Mouse (Mus musculus) myocyte (in vitro differentiated cells): ENCODE measurements around the gene Ncor1. TPM values are rescaled to one million over a fixed set of nuclear protein-coding genes. Genes with fewer than 3 reads are reported as not detected.
"Not testable (repeated sequence)": the region's sequence is repeated elsewhere in the genome, so short reads cannot be mapped to it uniquely, and the experiment has no call there.

ENCODE experiments used
- H3K27me3 ChIP-seq: one replicate; pipeline ENCODE4 v1.6.1; 2011; ENCODE audit not compliant: control insufficient read depth, insufficient read depth, insufficient read length
- H3K36me3 ChIP-seq: one replicate; pipeline ENCODE4 v1.6.1; 2011; ENCODE audit not compliant: control insufficient read depth, insufficient read depth
- H3K4me2 ChIP-seq: one replicate; pipeline ENCODE4 v1.6.1; 2011; ENCODE audit warnings: low read depth, control low read depth
- H3K4me3 ChIP-seq: one replicate; pipeline ENCODE4 v1.5.1; 2011; ENCODE audit warnings: mild to moderate bottlenecking, control low read depth, moderate library complexity
- H3K79me2 ChIP-seq: one replicate; pipeline ENCODE4 v1.6.1; 2011; ENCODE audit not compliant: control insufficient read depth, insufficient read depth
- H3ac ChIP-seq: one replicate; pipeline ENCODE4 v1.6.1; 2011; ENCODE audit not compliant: control insufficient read depth, insufficient read length
- CEBPB ChIP-seq: IDR thresholded peaks from 2 replicates; pipeline ENCODE4 v1.6.1; 2011; ENCODE audit warnings: mild to moderate bottlenecking, moderate library complexity; ENCODE audit not compliant: poor library complexity, insufficient read depth, severe bottlenecking
- E2F4 ChIP-seq: IDR thresholded peaks from one replicate; pipeline ENCODE4 v1.6.1; 2011; ENCODE audit warnings: mild to moderate bottlenecking, control low read depth, moderate library complexity; ENCODE audit not compliant: insufficient read depth
- MAX ChIP-seq: IDR thresholded peaks from one replicate; pipeline ENCODE4 v1.6.1; 2011; ENCODE audit warnings: low read depth, mild to moderate bottlenecking, control low read depth
- MYOD1 ChIP-seq, 3 experiments: IDR thresholded peaks; one replicate each; pipeline ENCODE4 v1.6.1; 2011; ENCODE audit warnings: control low read depth in 2 of 3, low read depth in 2 of 3, mild to moderate bottlenecking in 2 of 3, moderate library complexity in 1 of 3; ENCODE audit not compliant: insufficient read length in 2 of 3, control insufficient read depth in 1 of 3
- MYOG ChIP-seq, 3 experiments: IDR thresholded peaks; one replicate each; pipeline ENCODE4 v1.6.1; 2011; ENCODE audit warnings: control low read depth in 2 of 3, low read depth in 2 of 3, mild to moderate bottlenecking in 2 of 3; ENCODE audit not compliant: insufficient read length in 2 of 3, control insufficient read depth in 1 of 3, insufficient read depth in 1 of 3
- POLR2A ChIP-seq: IDR thresholded peaks from one replicate; pipeline ENCODE4 v1.6.1; 2011; ENCODE audit warnings: low read depth, mild to moderate bottlenecking, control low read depth, moderate library complexity; ENCODE audit not compliant: insufficient read length
- POLR2AphosphoS2 ChIP-seq: IDR thresholded peaks from one replicate; pipeline ENCODE4 v1.6.1; 2011; ENCODE audit warnings: low read depth, control low read depth; ENCODE audit not compliant: insufficient read length
- REST ChIP-seq: IDR thresholded peaks from one replicate; pipeline ENCODE4 v1.6.1; 2011; ENCODE audit warnings: mild to moderate bottlenecking, control low read depth, moderate library complexity; ENCODE audit not compliant: insufficient read depth, insufficient read length
- SRF ChIP-seq: IDR thresholded peaks from one replicate; pipeline ENCODE4 v1.6.1; 2011; ENCODE audit warnings: low read depth; ENCODE audit not compliant: control insufficient read depth, insufficient read length
- TCF12 ChIP-seq: IDR thresholded peaks from one replicate; pipeline ENCODE4 v1.6.1; 2011; ENCODE audit warnings: mild to moderate bottlenecking, control low read depth; ENCODE audit not compliant: poor library complexity, insufficient read depth, severe bottlenecking
- TCF3 ChIP-seq: IDR thresholded peaks from one replicate; pipeline ENCODE4 v1.6.1; 2011; ENCODE audit warnings: low read depth, control low read depth; ENCODE audit not compliant: insufficient read length
- USF1 ChIP-seq: IDR thresholded peaks from one replicate; pipeline ENCODE4 v1.6.1; 2011; ENCODE audit warnings: low read depth, mild to moderate bottlenecking, control low read depth, moderate library complexity
- polyA plus RNA-seq: library from polyadenylated mRNA; unstranded; fragments of >200 nt; fragmentation: generic; extraction: Trizol; gene quantifications from one replicate; pipeline ENCODE4 v1.2.1, GENCODE M21; 2012; ENCODE audit warnings: missing spikeins

The Ncor1 gene
- polyA plus RNA-seq, 1 experiment = 41.0 TPM

DNA sequence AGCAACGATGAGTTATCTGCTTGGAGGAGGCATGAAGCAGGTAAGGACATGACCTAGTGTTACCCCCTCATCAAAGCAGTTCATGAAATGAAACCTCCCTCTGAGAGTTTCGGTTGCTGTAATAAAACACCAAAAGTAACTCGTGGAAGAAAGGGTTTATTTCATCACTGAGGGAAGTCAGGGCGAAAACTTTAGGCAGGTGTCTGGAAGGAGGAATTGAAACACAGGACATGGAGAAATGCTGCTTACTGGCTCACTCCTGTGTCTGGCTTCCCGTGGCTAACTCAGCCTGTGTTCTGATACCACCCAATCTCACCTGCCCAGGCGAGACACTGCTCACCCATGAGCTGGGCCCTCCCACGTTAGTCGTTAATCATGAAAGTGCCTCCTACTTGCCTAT, 173.3 kb downstream of the Ncor1 start:
- H3K4me3 ChIP-seq = no peak overlapping the region
- peaks cover 31% of the 10 kb centered on the region for H3K36me3 ChIP-seq

DNA sequence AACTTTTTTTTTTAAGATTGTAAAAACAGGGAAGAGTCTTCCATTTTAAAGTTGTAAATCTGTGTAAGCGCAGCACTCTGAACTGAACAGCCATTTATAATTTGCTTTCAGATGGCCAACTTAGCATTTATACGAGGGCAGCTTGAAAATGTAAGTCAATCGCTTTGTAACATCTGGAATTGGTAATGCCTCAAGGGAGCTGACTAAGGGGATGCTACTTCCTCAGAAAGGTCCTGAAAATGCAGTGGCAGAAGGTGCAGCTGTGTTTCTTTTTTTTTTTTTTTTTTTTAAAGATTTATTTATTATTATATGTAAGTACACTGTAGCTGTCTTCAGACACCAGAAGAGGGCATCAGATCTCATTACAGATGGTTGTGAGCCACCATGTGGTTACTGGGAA, 174.3 kb downstream of the Ncor1 start:
- not testable (repeated sequence) for H3K27me3 ChIP-seq, H3ac ChIP-seq, H3K4me3 ChIP-seq, H3K4me2 ChIP-seq, H3K79me2 ChIP-seq
- H3K36me3 ChIP-seq = peaks cover 26% of the 10 kb centered on the region

More for the DNA sequence above, 173.3 kb downstream of the Ncor1 start:
- Histone ChIP-seq H3K4me2 (no peak overlapping the region), H3ac (no peak overlapping the region), H3K27me3 (no peaks in the 10 kb centered on the region), H3K79me2 (peaks cover 7% of the 10 kb centered on the region)
- TF ChIP-seq USF1 (no peak), MYOD1 (IDR thresholded peaks at IDR 0.05; ENCODE audit: control insufficient read depth in 1 of 3, insufficient read length in 2 of 3, low read depth in 2 of 3) (no peak), CEBPB (no peak), POLR2A (no peak), MYOG (IDR thresholded peaks at IDR 0.05; ENCODE audit: control insufficient read depth in 1 of 3, insufficient read depth in 1 of 3, insufficient read length in 2 of 3, low read depth in 2 of 3) (no peak), REST (no peak), TCF3 (no peak), SRF (no peak), E2F4 (no peak), TCF12 (no peak), POLR2AphosphoS2 (no peak)

DNA sequence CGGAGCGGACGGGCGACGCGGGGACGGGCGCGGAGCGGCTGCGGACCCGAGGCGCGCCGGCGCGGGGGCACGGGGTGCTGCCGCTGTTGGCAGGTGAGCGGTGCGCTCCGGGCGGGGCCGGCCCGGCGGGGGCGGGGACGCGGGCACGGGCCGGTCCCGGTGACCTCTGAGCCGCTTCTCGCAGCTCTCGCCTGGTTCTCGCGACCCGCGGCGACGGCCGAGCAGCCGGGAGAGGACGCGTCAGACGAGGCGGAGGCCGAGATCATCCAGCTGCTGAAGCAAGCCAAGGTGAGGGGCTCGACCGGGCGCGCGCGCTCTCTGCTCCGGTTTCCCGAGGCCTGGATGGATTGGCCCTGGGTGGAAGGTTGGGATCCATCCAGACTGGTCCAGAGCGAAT, 176.7 kb downstream of the Ncor1 start:
- no peak for TF ChIP-seq REST
- TF ChIP-seq MYOD1 (IDR thresholded peaks at IDR 0.05; ENCODE audit: control insufficient read depth in 1 of 3, insufficient read length in 2 of 3, low read depth in 2 of 3) = peak in 1 of 3 experiments; percentile 42
- TF ChIP-seq TCF3 = no peak
- peak in 1 of 3 experiments; percentile 1 for TF ChIP-seq MYOG (IDR thresholded peaks at IDR 0.05; ENCODE audit: control insufficient read depth in 1 of 3, insufficient read depth in 1 of 3, insufficient read length in 2 of 3, low read depth in 2 of 3)
- TF ChIP-seq MAX = no peak
- TF ChIP-seq USF1 = no peak
- no peak for TF ChIP-seq CEBPB
- no peak for TF ChIP-seq TCF12

DNA sequence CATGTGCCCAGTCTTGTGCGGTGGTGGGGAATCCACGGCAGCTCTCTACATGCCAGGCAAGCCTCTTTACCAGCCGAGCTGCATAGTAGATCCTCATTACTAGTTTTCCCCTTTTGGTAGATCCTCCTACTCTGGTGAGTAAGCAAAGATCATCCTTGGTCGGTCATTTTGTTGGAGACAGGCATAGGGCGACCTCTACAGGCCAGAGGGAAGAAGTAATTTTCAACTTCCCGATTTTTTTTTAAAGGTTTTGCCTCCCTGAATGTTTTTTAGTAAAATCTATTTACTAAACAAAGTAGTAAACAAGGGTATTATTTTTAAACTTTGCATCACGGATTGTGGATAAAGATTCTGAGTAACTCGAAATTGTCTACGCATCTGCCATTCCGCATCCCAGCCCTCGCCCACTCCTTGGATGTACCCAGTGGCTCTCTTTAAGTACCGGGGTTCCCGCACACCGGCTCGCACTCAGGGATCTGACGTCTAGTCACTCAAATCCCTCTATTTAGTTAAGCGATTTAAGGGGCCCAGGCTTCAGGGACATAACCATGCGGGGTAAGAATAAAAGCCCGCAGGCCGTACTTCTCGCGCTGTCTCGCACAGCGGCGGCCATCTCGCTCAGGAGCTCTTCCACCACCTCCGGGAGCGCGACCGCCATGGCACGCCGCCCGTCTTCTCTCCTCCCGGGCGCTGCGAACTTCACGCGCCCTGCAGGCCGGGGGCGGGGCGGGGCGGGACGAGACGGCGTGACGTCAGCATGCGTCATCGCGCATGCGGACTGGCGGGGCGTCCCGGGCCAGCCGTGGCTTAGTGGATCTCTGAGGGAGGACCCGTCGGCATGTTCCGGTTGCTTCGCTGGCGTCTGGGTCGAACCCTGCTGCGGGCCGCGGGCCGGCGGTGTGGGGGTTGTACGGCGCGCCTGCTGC, 177.4 kb downstream of the Ncor1 start, which contains the start of the genes Zswim7 and Ttc19:
Gene Zswim7 (minus strand): TSS at position 701 of the 926 bp plus-strand sequence.
Gene Ttc19 (plus strand): TSS at position 799 of the 926 bp plus-strand sequence.
- Histone ChIP-seq H3K27me3 (no peaks in the 10 kb centered on the region), H3K4me3 (peak within 1 kb of the TSS; percentile 45), H3K79me2 (peaks cover 7% of the 10 kb centered on the region), H3K4me2 (peak within 1 kb of the TSS; percentile 89), H3K36me3 (peaks cover 16% of the 10 kb centered on the region), H3ac (peak within 1 kb of the TSS; percentile 86)
- TF ChIP-seq MYOD1 (IDR thresholded peaks at IDR 0.05; ENCODE audit: control insufficient read depth in 1 of 3, insufficient read length in 2 of 3, low read depth in 2 of 3) (no peak), MYOG (IDR thresholded peaks at IDR 0.05; ENCODE audit: control insufficient read depth in 1 of 3, insufficient read depth in 1 of 3, insufficient read length in 2 of 3, low read depth in 2 of 3) (peak in 1 of 3 experiments; percentile 28), MAX (no peak), POLR2A (peak; percentile 97), POLR2AphosphoS2 (peak; percentile 95)

More for the DNA sequence above, 176.7 kb downstream of the Ncor1 start:
- peak overlapping the region; percentile 45 for H3K4me3 ChIP-seq
- peaks cover 19% of the 10 kb centered on the region for H3K36me3 ChIP-seq
- H3ac ChIP-seq = peak overlapping the region; percentile 86
- H3K4me2 ChIP-seq = peak overlapping the region; percentile 89
- H3K27me3 ChIP-seq = no peaks in the 10 kb centered on the region
- H3K79me2 ChIP-seq = peaks cover 7% of the 10 kb centered on the region

DNA sequence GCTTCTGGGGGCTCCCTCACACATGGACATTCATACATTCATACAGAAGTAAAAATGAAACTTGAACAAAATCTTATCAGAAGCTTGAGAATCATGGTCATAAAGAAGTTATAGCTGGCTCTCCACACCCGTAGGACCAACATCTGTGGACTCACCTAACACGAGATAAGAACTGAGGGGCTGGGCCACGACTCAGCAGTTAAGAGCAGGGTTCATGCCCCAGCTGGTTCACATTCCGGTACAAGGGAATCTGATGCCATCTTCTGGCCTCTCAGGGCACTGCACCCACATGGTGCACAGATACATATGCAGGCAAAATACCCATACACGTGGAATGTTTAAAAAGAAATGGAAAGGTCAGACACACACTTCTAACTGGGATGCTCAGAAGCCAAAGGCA, 180.3 kb downstream of the Ncor1 start:
- H3K79me2 ChIP-seq = peaks cover 7% of the 10 kb centered on the region
- H3K36me3 ChIP-seq = no peaks in the 10 kb centered on the region
- H3ac ChIP-seq = no peak overlapping the region
- peak overlapping the region; percentile 5 for H3K4me2 ChIP-seq
- no peak overlapping the region for H3K4me3 ChIP-seq
- H3K27me3 ChIP-seq = no peaks in the 10 kb centered on the region
- TF ChIP-seq POLR2A (no peak), MYOD1 (IDR thresholded peaks at IDR 0.05; ENCODE audit: control insufficient read depth in 1 of 3, insufficient read length in 2 of 3, low read depth in 2 of 3) (no peak), MAX (no peak), E2F4 (no peak), MYOG (IDR thresholded peaks at IDR 0.05; ENCODE audit: control insufficient read depth in 1 of 3, insufficient read depth in 1 of 3, insufficient read length in 2 of 3, low read depth in 2 of 3) (no peak), SRF (no peak), CEBPB (no peak), POLR2AphosphoS2 (no peak), USF1 (no peak), TCF3 (no peak), REST (no peak)
